Mouse (Mus musculus) brown adipose tissue, adult 24 weeks (tissue): ENCODE data around the gene Il24. TPM values are rescaled to one million over a fixed set of nuclear protein-coding genes. Genes with fewer than 3 reads are reported as not detected.

Source experiments
- H3K27ac ChIP-seq: fragments of 200-500 bp; replicated peaks from 2 replicates; pipeline ENCODE4 v1.5.1; 2012; ENCODE audit warnings: low read depth, mild to moderate bottlenecking, low read length
- H3K4me1 ChIP-seq: fragments of 200-500 bp; 2 replicates; pipeline ENCODE4 v1.6.1; 2012; ENCODE audit warnings: low read length, mixed read lengths; ENCODE audit not compliant: control insufficient read depth, insufficient read depth, insufficient read length
- H3K4me3 ChIP-seq: fragments of 200-500 bp; 2 replicates; pipeline ENCODE4 v1.5.1; 2012; ENCODE audit warnings: low read depth, mild to moderate bottlenecking, low read length, moderate library complexity; ENCODE audit not compliant: insufficient read depth
- polyA plus RNA-seq: library from polyadenylated mRNA; stranded (reverse); fragments of >200 nt; gene quantifications from 2 replicates; pipeline ENCODE4 v1.2.4, GENCODE M21; 2012; ENCODE audit not compliant: missing spikeins, insufficient read depth, insufficient read length

The Il24 gene
- polyA plus RNA-seq, 1 experiment: not detected

DNA sequence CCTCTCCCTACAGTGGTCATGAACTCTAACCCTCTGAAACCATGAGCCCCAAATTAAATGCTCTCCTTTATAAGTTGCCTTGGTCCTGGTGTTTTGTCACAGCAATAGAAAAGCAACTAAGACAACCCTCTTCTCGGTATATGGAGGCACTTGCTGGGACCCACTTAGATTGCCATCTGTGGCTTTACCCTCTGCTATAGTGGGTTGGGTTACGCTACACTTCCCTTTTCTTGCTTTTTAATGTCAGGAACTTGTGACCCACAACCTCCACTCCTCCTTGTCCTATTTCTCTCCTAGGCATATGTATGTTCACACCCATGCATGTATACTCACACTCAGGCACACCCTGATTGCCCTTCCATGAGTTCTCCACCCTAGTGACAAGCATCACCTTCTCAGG is 14.3 kb downstream of the Il24 start:
- no peak overlapping the region for H3K4me3 ChIP-seq
- H3K4me1 ChIP-seq: no peaks in the 10 kb centered on the region
- H3K27ac ChIP-seq: no peak overlapping the region

DNA sequence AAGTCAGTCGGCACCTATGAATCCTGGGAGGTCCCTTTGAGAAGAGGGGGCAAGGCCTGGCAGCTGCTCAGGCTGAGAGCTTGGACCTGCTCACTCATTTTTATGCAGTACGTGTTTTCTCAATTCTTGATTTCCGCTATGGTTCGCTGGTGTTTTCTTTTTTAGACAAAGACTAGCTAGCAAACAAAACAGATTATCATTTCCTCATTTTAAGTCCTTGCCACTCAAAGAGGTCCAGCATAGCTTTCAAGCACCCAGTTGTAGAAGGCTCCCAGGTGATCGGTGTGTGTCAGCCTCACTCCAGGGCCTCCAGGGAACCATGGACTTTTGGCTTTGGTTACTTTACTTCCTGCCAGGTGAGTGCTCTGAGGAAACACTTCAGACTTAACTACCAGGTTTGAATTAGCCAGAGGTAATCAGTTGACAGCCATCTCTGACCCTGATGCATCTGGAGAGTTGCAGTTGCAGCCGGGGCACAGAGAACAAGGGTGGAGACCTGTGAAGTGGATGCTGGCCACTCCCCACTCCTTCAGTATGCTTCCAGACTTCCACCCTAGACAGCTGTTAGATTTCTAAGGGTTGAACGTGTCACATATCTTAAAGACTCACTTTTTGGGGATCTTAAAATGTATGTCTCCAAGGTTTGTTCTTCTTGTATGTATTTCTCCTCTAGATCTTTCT is 21.6 kb downstream of the Il24 start, which contains the start of gene Fcmr:
Gene Fcmr, plus strand, starts transcription at position 129 of the 681 bp plus-strand sequence.
- no peaks in the 10 kb centered on the region for H3K4me1 ChIP-seq
- H3K4me3 ChIP-seq: no peak within 1 kb of the TSS

DNA sequence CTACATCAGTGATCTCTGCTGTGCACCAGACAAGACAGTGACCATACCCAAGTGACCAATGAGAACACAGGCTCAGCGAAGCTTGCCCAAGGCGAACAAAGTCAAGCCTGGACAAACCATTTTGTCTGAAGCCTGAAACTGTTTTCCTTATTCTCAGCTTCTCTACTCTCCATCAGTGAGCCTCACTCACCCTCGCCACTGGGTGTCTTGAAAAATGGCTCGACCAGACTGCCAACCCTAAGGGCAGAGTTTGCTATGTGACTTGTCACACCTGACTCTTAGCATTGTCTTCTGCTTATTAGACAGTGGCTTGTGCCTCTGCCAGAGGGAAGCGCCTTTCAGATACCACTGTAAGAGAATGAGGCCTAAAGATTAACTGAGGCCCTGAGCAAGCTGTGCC is 22.5 kb downstream of the Il24 start:
- Histone ChIP-seq H3K27ac (no peak overlapping the region), H3K4me1 (no peaks in the 10 kb centered on the region), H3K4me3 (no peak overlapping the region)

More for the DNA sequence above, 21.6 kb downstream of the Il24 start, which contains the start of gene Fcmr:
- no peak within 1 kb of the TSS for H3K27ac ChIP-seq

DNA sequence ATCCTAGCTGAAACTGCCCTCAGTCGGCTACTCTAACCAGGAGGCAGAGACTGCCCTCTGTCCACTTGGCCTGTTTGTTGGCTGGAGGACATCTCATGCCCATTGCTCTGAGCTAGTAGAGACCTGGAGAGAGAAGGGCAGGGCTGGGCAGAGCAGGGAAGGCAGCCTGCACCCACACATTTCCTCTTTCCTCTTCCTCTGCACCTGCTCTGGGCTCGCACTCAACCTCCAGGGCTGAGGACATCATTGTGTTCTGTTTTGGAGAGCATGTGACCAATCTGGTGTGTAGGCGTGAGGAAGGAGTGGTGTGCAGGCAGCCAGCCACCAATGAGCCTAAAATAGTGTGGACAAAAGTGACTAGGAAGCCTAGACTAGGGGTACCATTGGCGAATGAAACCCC is 23.0 kb downstream of the Il24 start:
- Histone ChIP-seq H3K4me1 (no peaks in the 10 kb centered on the region), H3K27ac (no peak overlapping the region), H3K4me3 (no peak overlapping the region)

DNA sequence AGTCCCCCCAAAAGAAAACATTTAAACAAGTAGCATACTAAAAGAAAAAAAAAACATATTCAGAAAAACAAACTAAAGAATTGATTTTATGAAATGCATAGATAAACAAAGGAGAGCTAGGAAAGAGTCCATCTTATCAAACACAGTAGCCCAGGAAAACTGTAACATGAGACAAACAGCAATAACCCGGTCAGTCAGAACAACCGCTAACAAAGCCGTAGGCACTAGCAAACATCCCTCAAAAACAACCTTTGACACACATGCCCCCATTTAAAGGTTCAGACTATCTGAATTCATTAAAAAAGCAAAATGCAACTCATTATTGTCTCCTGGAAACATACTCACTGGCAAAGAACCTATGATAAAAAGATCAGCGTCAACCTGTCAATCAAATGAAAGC is 29.8 kb downstream of the Il24 start:
- Histone ChIP-seq H3K4me3 (no peak overlapping the region), H3K27ac (no peak overlapping the region), H3K4me1 (no peaks in the 10 kb centered on the region)

DNA sequence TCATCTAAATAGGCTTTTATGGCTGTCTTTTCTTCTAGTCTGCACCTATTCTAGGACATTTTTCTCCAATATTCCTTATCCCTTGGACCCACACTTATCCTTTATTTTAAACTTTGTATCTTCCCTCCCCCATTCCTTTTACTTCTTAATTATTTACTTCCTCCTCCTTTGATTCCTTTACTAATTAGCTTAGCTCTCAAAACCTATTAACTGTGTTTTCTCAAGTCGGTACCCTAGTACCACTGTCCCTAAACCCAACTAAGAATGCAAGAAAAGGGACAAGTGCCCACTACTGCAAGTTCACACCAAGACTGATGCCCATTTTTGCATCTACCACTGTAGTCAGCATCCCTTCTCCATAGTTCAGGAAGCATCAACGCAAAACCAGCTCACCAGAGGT is 31.5 kb downstream of the Il24 start:
- Histone ChIP-seq H3K27ac (no peak overlapping the region), H3K4me1 (no peaks in the 10 kb centered on the region), H3K4me3 (no peak overlapping the region)

DNA sequence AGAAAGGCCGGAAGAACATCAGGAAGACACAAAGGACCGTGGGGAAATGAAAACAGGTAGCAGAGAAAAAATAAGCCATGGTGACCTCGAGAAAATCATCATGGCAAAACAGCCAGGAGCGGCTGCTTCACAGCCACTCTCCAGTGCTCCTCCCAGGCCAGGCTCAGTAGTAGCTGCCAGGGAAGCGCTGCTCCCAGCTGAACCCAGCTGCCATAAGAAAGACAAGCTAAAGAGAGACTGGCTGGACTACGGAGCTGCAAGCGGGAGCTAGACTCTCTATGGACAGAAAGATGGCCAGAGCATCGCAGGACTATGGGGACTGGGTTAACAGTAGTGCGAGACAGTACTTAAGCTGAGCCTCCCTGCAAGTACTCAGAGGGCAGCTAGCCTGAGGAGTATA is 32.4 kb downstream of the Il24 start:
- H3K4me1 ChIP-seq: no peaks in the 10 kb centered on the region
- no peak overlapping the region for H3K4me3 ChIP-seq
- H3K27ac ChIP-seq: no peak overlapping the region

DNA sequence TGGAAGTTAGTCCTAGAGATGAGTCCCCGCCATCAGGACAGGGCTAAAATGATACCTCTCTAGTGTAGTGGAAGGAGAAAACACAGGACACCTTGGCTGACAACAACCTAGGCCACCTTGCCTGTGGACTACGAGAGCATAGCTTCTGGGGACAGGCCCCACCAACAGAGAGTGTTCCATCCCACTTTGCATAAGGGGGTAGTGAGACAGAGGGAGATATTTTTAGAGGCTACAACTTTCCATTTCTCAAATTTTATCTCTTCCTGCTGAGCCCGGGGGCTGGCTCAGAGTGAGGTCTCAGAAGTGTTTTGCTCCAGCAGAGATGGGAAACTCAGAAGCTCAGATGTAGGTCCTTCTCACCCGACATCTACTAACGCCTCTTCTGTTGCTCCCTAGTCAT is 36.8 kb downstream of the Il24 start:
- H3K27ac ChIP-seq: no peak overlapping the region
- no peak overlapping the region for H3K4me3 ChIP-seq
- no peaks in the 10 kb centered on the region for H3K4me1 ChIP-seq

DNA sequence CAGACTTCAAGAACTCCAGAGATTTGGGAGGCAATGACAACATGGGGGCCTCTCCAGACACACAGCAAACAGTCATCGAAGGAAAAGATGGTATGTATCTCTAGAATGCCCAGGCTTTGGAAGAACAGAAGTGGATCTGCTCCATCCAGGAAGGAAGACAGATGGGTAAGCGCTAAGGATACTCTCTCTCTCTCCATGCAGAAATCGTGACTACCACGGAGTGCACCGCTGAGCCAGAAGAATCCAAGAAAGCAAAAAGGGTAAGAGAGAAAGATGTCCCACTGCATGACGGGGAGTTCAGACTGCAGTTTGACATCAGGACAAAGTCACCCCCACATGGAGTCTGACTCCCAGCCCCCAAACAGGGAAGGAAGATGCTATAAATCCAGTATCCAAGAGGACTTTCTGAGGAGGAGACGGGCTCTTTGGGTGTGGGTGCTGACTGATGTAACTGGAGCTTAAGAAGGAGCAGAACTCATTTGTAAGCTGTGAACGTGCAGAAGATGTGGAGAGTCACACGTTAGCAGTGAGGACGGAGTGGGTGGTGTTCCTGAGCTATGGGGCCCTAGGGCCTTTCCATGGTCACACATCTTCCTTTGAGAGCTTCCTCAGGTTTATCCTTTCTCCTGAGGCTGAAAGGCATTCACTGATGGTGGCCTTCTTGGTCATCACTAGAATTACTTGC is 37.6 kb downstream of the Il24 start:
- Histone ChIP-seq H3K4me1 (no peaks in the 10 kb centered on the region), H3K27ac (no peak overlapping the region), H3K4me3 (no peak overlapping the region)

DNA sequence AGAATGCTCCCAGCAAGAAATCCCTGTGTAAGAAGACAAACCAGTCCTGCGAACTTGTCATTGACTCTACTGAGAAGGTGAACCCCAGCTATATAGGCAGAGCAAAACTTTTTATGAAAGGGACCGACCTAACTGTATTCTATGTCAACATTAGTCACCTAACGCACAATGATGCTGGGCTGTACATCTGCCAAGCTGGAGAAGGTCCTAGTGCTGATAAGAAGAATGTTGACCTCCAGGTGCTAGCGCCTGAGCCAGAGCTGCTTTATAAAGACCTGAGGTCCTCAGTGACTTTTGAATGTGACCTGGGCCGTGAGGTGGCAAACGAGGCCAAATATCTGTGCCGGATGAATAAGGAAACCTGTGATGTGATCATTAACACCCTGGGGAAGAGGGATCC is 42.7 kb downstream of the Il24 start:
- Histone ChIP-seq H3K4me1 (no peaks in the 10 kb centered on the region), H3K27ac (no peak overlapping the region)

DNA sequence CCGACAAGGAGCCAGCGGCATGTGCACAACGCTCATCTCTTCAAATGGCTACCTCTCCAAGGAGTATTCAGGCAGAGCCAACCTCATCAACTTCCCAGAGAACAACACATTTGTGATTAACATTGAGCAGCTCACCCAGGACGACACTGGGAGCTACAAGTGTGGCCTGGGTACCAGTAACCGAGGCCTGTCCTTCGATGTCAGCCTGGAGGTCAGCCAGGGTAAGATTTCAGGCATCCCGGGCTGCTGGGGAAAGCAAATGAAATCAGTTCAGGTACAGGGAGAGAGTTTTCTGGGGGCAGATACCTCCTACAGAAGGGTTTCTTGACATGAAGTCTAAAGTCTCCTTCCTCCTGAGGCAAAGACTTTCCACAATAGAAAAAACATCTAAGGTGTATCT is 45.6 kb downstream of the Il24 start:
- H3K4me3 ChIP-seq: no peak overlapping the region
- H3K4me1 ChIP-seq: no peaks in the 10 kb centered on the region
- no peak overlapping the region for H3K27ac ChIP-seq

More for the DNA sequence above, 42.7 kb downstream of the Il24 start:
- no peak overlapping the region for H3K4me3 ChIP-seq

DNA sequence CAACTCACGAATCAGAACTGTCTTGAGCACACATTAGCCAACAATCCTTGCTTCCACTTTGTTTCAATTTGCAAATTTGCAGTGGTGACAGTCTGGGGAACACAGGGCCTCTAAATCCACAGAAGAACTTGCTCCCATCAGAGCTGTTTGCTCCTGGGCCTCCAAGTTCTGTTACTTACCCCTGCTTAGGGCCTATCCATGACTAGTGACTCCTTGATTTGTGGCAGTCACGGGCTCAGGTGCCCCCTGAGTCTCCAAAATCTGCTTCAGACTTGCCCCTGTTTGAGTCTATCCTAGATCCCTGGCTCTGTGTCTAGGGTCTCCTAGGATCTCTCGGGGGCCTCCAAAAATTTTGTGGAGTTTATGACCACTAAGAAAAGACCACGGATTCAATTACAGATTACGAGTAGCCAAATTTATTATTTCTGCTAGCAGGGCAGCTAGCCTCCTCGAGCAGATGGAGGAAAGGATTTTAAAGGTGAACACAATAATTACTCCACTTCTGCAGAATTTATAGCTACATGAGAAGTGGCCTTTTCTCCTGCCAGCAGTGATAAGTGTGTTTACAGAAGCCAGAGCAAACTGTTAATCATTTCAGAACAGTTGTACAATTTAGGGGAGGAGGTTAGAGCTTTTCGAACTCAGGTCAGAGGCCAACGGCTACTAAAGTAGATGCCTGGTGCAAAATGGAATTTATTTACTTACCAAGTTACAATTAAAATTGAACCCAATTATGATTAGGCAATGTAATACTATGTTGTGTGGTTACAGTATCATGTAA is 46.5 kb downstream of the Il24 start:
- Histone ChIP-seq H3K27ac (no peak overlapping the region), H3K4me1 (no peaks in the 10 kb centered on the region), H3K4me3 (no peak overlapping the region)

DNA sequence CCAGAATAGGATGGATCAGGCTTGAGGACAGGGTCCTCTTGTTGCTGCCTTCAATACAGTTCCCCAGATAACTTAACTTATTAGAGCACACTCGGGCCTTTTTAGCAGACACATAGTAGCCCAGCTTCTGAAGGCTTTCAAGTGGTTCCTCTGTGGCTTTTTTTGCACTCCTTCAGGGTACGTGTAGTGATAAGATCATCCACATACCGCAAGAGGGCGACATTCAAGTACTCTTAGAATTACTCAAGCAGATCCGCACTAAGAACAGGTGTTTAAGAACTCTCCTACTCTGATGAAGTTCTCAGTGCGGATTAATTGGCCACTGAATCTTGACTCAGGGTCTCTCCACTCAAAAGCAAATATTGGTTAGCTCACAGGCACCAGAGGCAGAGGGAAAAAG is 49.0 kb downstream of the Il24 start:
- Histone ChIP-seq H3K4me1 (no peaks in the 10 kb centered on the region), H3K4me3 (no peak overlapping the region), H3K27ac (no peak overlapping the region)

DNA sequence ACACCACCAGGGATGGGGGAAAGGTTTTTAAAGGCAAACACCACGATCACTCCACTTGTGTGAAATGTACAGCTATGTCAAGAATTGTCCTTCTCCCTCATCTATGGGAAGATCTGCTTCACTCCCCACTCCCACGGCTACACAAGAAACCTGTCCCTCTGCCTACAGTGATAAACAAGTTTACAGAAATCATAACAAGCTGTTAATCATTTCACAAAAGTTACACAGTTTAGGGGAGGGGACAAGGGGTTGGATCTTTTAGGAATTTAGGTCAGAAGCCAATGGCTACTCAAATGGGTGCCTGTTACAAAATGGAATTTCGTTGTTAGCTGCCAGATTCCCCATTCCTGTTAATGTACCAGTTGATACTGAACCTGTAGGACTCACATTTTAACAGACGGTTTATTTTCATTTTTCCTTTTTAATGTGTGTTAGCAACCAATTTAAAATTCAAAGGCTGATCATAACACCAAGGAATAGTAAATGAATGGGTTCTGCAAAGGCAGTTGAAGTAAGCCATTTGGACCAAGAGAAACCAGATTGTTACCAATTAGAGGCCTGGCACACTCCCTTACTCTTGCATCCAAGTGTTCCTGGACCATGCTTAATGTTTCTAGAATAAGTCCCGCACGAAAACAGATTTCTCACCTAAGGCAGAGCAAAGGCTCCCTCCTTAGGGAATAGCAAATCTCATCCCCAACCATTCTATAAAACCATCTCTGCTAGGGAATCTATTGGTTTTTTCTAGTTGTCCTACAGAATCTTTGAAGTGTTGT is 51.9 kb downstream of the Il24 start:
- H3K4me3 ChIP-seq: no peak overlapping the region
- no peak overlapping the region for H3K27ac ChIP-seq
- H3K4me1 ChIP-seq: no peaks in the 10 kb centered on the region
